In genomic region chr1:120064036-120064682, GRCm38 (mm10) we compare ENCODE assay signal across 23 mouse cellular contexts. TPM values are rescaled to one million over a fixed set of nuclear protein-coding genes. Genes with fewer than 3 reads are reported as not detected.
DNase-seq lines count a peak whose midpoint lies in the region; ATAC-seq and TF ChIP-seq lines count a peak whose summit lies in the region.
"Had no signal": no experiment of that assay in that cellular context is flagged by ENCODE, and none has a peak within 500 bp of the region (broad histone marks: within the 10 kb centered on the region; RNA-seq: fewer than 3 reads in every experiment).

No protein-coding gene starts in this region.

- H3K27ac ChIP-seq in liver, adult 2 months (replicated peaks; ENCODE audit: insufficient read depth, low read depth, low read length) = peak overlapping the region; percentile 84
- peak overlapping the region; percentile 57 for H3K27ac ChIP-seq in liver, embryonic 15.5 days (replicated peaks)
- H3K27ac ChIP-seq in forebrain, embryonic 11.5 days (ENCODE audit: low read depth, low read length) = no peak overlapping the region
- H3K27ac ChIP-seq: embryonic facial prominence, embryonic 12.5 days; forebrain, embryonic 12.5 days; heart, embryonic 13.5 days; hindbrain, embryonic 14.5 days had no signal

- H3K4me3 ChIP-seq in liver, adult 2 months (ENCODE audit: insufficient read depth, low read depth, low read length) = no peak overlapping the region
- H3K4me3 ChIP-seq in liver, embryonic 15.5 days (replicated peaks) = no peak overlapping the region
- H3K4me3 ChIP-seq in forebrain, embryonic 11.5 days (ENCODE audit: low read depth, low read length) = no peak overlapping the region
- H3K4me3 ChIP-seq: embryonic facial prominence, embryonic 12.5 days; forebrain, embryonic 12.5 days; heart, embryonic 13.5 days had no signal

- H3K79me2 ChIP-seq in liver, adult 2 months (ENCODE audit: control insufficient read depth, insufficient read depth, low read length) = no peaks in the 10 kb centered on the region

- WGBS in liver, adult 2 months = 26% methylated on average over 11 of the region's 11 CpGs
- WGBS in liver, embryonic 15.5 days (ENCODE audit: insufficient replicate concordance) = 63% methylated on average over 11 of the region's 11 CpGs
- 94% methylated on average over 11 of the region's 11 CpGs for WGBS in forebrain, embryonic 11.5 days

- peak; percentile 73 for DNase-seq in heart, adult 11 months
- DNase-seq in heart, postnatal 4 days = no peak
- peak; percentile 88 for DNase-seq in liver, adult 2 months (ENCODE audit: extremely low read depth, low read depth, low spot score)
- DNase-seq in liver = no peak
- peak; percentile 71 for DNase-seq in yolk sac, embryonic 10.5 days (ENCODE audit: low spot score)
- no peak for DNase-seq in adrenal gland, adult 18-20 months (ENCODE audit: low spot score in 2 of 2)
- DNase-seq in forebrain, embryonic 11.5 days (ENCODE audit: low spot score) = no peak
- DNase-seq: adrenal gland, postnatal 10 days; B cell, adult 2 months; cerebellum, adult 11-12 months; cerebellum, adult 9-10 months; cerebellum, postnatal 25 days; gastrocnemius, postnatal 14 days had no signal

- ATAC-seq in liver, embryonic 15.5 days (ENCODE audit: insufficient read depth) = peak; percentile 33; the same call in 1 of the 2 replicates
- ATAC-seq in forebrain, embryonic 11.5 days (replicated peaks; ENCODE audit: low FRiP score) = no peak
- ATAC-seq: CD4-positive, CD25-positive, alpha-beta regulatory T cell, adult 4 months; forebrain, embryonic 16.5 days had no signal

- H3K27me3 ChIP-seq in liver, adult 2 months (ENCODE audit: control insufficient read depth, insufficient read depth, low read length) = no peaks in the 10 kb centered on the region
- H3K27me3 ChIP-seq in liver, embryonic 15.5 days = no peaks in the 10 kb centered on the region
- no peaks in the 10 kb centered on the region for H3K27me3 ChIP-seq in forebrain, embryonic 11.5 days (ENCODE audit: control insufficient read depth, insufficient read depth, low read length)
- H3K27me3 ChIP-seq: embryonic facial prominence, embryonic 12.5 days; forebrain, embryonic 12.5 days; heart, embryonic 13.5 days had no signal

- TF ChIP-seq POLR2A in liver, adult 2 months (IDR thresholded peaks at IDR 0.05; ENCODE audit: extremely low read depth, insufficient read depth, low read length) = no peak

- TF ChIP-seq CTCF in liver, adult 2 months (IDR thresholded peaks at IDR 0.05; ENCODE audit: low read depth, low read length) = no peak

- peaks cover 7% of the 10 kb centered on the region for H3K36me3 ChIP-seq in liver, adult 2 months (ENCODE audit: control insufficient read depth, insufficient read depth, low read length)
- H3K36me3 ChIP-seq in liver, embryonic 15.5 days (replicated peaks) = peaks cover 4% of the 10 kb centered on the region; the same call in 1 of the 2 replicates
- no peaks in the 10 kb centered on the region for H3K36me3 ChIP-seq in forebrain, embryonic 11.5 days (ENCODE audit: control insufficient read depth, insufficient read depth, low read length)
- H3K36me3 ChIP-seq: embryonic facial prominence, embryonic 12.5 days; forebrain, embryonic 12.5 days; G1E had no signal

- H3K4me2 ChIP-seq in liver, embryonic 15.5 days = no peak overlapping the region; the same call in 1 of the 2 replicates
- H3K4me2 ChIP-seq in forebrain, embryonic 11.5 days (ENCODE audit: low read depth, low read length, severe bottlenecking) = no peak overlapping the region
- H3K4me2 ChIP-seq: embryonic facial prominence, embryonic 12.5 days; forebrain, embryonic 12.5 days; heart, embryonic 13.5 days; hindbrain, embryonic 14.5 days had no signal

- H3K4me1 ChIP-seq in liver, adult 2 months (ENCODE audit: control insufficient read depth, insufficient read depth, low read length) = peaks cover 49% of the 10 kb centered on the region
- peaks cover 13% of the 10 kb centered on the region for H3K4me1 ChIP-seq in liver, embryonic 15.5 days (replicated peaks)
- no peaks in the 10 kb centered on the region for H3K4me1 ChIP-seq in forebrain, embryonic 11.5 days (replicated peaks; ENCODE audit: control insufficient read depth, insufficient read depth, low read length)
- H3K4me1 ChIP-seq: embryonic facial prominence, embryonic 12.5 days; forebrain, embryonic 12.5 days; heart, embryonic 13.5 days had no signal

- peak overlapping the region; percentile 46; the same call in 1 of the 2 replicates for H3K9ac ChIP-seq in liver, adult 2 months (ENCODE audit: low read depth, low read length)
- no peak overlapping the region for H3K9ac ChIP-seq in liver, embryonic 15.5 days
- no peak overlapping the region for H3K9ac ChIP-seq in forebrain, embryonic 11.5 days (ENCODE audit: low read length)
- H3K9ac ChIP-seq: embryonic facial prominence, embryonic 12.5 days; forebrain, embryonic 12.5 days; heart, embryonic 13.5 days; hindbrain, embryonic 14.5 days had no signal

- H3K9me3 ChIP-seq in liver, embryonic 15.5 days (replicated peaks) = no peaks in the 10 kb centered on the region
- no peaks in the 10 kb centered on the region for H3K9me3 ChIP-seq in forebrain, embryonic 11.5 days (ENCODE audit: control insufficient read depth, low read length)
- H3K9me3 ChIP-seq: embryonic facial prominence, embryonic 12.5 days; forebrain, embryonic 12.5 days; G1E; heart, embryonic 13.5 days had no signal

RNA-seq across cellular contexts. Expression of gene Tmem37, which starts 9.7 kb away (rescaled TPM):
- 1 to 10 TPM; 3.6 to 5.5 TPM for total RNA-seq in heart, postnatal 4 days (2021)
- 64.9 and 96.5 TPM in 2 replicates for total RNA-seq in liver, adult 2 months (2014; rRNA removed)
- polyA plus RNA-seq in liver, adult 2 months (2012; rRNA removed) = 172 and 299 TPM in 2 replicates
- polyA plus RNA-seq in liver, embryonic 15.5 days (2015; fragmentation: Nextera tagmentation; extraction: Ambion mirVana) = 84.6 and 97.7 TPM in 2 replicates
- total RNA-seq in adrenal gland, adult 18-20 months (2021) = 10 to 100 TPM in 1 of 2 experiments, 1 to 10 TPM in 1; 8.3 to 26.7 TPM
- 5.3 and 6.9 TPM in 2 replicates for polyA plus RNA-seq in forebrain, embryonic 11.5 days (2014; fragmentation: Nextera tagmentation; extraction: Ambion mirVana)
- polyA plus RNA-seq: G1E had no signal

RNA-seq across cellular contexts. Expression of gene Dbi, which starts 56.7 kb away (rescaled TPM):
- total RNA-seq in heart, postnatal 4 days (2021) = 100 to 1,000 TPM; 404 to 419 TPM
- total RNA-seq in liver, adult 2 months (2014; rRNA removed) = 1,543 and 1,850 TPM in 2 replicates
- 1,631 and 1,632 TPM in 2 replicates for polyA plus RNA-seq in liver, adult 2 months (2012; rRNA removed)
- polyA plus RNA-seq in liver, embryonic 15.5 days (2015; fragmentation: Nextera tagmentation; extraction: Ambion mirVana) = 835 and 898 TPM in 2 replicates
- total RNA-seq in adrenal gland, adult 18-20 months (2021) = 1,000 to 10,000 TPM; 1,010 to 2,386 TPM
- polyA plus RNA-seq in forebrain, embryonic 11.5 days (2014; fragmentation: Nextera tagmentation; extraction: Ambion mirVana) = 783 and 824 TPM in 2 replicates

RNA-seq across cellular contexts. Expression of gene 3110009E18Rik, which starts 56.8 kb away (rescaled TPM):
- 10 to 100 TPM in 1 of 2 experiments, 1 to 10 TPM in 1; 6.6 to 10.3 TPM for total RNA-seq in heart, postnatal 4 days (2021)
- total RNA-seq in liver, adult 2 months (2014; rRNA removed) = 1.3 and 1.4 TPM in 2 replicates
- 0.61 and 0.65 TPM in 2 replicates for polyA plus RNA-seq in liver, adult 2 months (2012; rRNA removed)
- polyA plus RNA-seq in liver, embryonic 15.5 days (2015; fragmentation: Nextera tagmentation; extraction: Ambion mirVana) = 4.9 and 5.8 TPM in 2 replicates
- 10 to 100 TPM in 1 of 2 experiments, 1 to 10 TPM in 1; 8.6 to 10.5 TPM for total RNA-seq in adrenal gland, adult 18-20 months (2021)
- 19.6 and 23.1 TPM in 2 replicates for polyA plus RNA-seq in forebrain, embryonic 11.5 days (2014; fragmentation: Nextera tagmentation; extraction: Ambion mirVana)

RNA-seq across cellular contexts. Expression of gene Sctr, which starts 57.5 kb away (rescaled TPM):
- under 1 TPM in 1 of 2 experiments, not detected in 1; 0.14 TPM for total RNA-seq in heart, postnatal 4 days (2021)
- not detected in 2 replicates for total RNA-seq in liver, adult 2 months (2014; rRNA removed)
- 0.04 TPM in 1 of 2 replicates, not detected in the other for polyA plus RNA-seq in liver, adult 2 months (2012; rRNA removed)
- not detected in 2 replicates for polyA plus RNA-seq in liver, embryonic 15.5 days (2015; fragmentation: Nextera tagmentation; extraction: Ambion mirVana)
- total RNA-seq in adrenal gland, adult 18-20 months (2021) = 1 to 10 TPM; 7.3 to 9.5 TPM
- polyA plus RNA-seq in forebrain, embryonic 11.5 days (2014; fragmentation: Nextera tagmentation; extraction: Ambion mirVana) = 0.29 and 0.39 TPM in 2 replicates
- total RNA-seq: G1E; hematopoietic stem cell, adult 5-6 weeks had no signal
- polyA plus RNA-seq: G1E; heart, postnatal 0 days had no signal

Comparison
In these comparisons a context has a peak if more than half of its experiments do, and no peak if none do; other contexts are left out.
1. DNase-seq: peak in heart, adult 11 months (single experiment), liver, adult 2 months (single experiment) and yolk sac, embryonic 10.5 days (single experiment); none in heart, postnatal 4 days (single experiment), liver (single experiment), adrenal gland, adult 18-20 months (0 of 2) and forebrain, embryonic 11.5 days (single experiment).